Mouse (Mus musculus) small intestine, adult 2 months (tissue): Measurements from ENCODE around the gene Pkm.

Experiments
- CTCF ChIP-seq: fragments of 200-500 bp; IDR thresholded peaks from 2 replicates; pipeline ENCODE4 v1.5.1; 2012; ENCODE audit warnings: low read depth, mild to moderate bottlenecking, control low read depth, inconsistent platforms, low read length, moderate library complexity, mixed read lengths; ENCODE audit not compliant: insufficient replicate concordance, insufficient read length; ENCODE audit errors: extremely low read depth
- POLR2A ChIP-seq: fragments of 200-500 bp; IDR thresholded peaks from 2 replicates; pipeline ENCODE4 v1.6.1; 2012; ENCODE audit warnings: low read depth, mild to moderate bottlenecking, control low read depth, inconsistent platforms, low read length, moderate library complexity

GRCm38 (mm10) chr9:59617307-59617973, 38.7 kb upstream of the Pkm start:
- TF ChIP-seq POLR2A (peak; percentile 37; the same call in 1 of the 2 replicates), CTCF (no peak)
